Mouse (Mus musculus) cortical plate, adult 2 months (tissue): Measurements from ENCODE around the gene Sptbn1.

ENCODE experiments used
- CTCF ChIP-seq: fragments of 200-500 bp; IDR thresholded peaks from 2 replicates; pipeline ENCODE4 v1.5.1; 2011; ENCODE audit warnings: mild to moderate bottlenecking, control low read depth, low read length; ENCODE audit not compliant: insufficient read depth; ENCODE audit errors: extremely low read depth
- POLR2A ChIP-seq: fragments of 200-500 bp; IDR thresholded peaks from 2 replicates; pipeline ENCODE4 v1.6.1; 2011; ENCODE audit warnings: mild to moderate bottlenecking, low read length, control low read depth; ENCODE audit not compliant: insufficient read depth; ENCODE audit errors: extremely low read depth

GRCm38 (mm10) chr11:30113631-30114030, 154.3 kb downstream of the Sptbn1 start:
- no peak for TF ChIP-seq POLR2A
- no peak for TF ChIP-seq CTCF
